Mouse (Mus musculus) neural tube, embryonic 12.5 days (tissue): Measurements from ENCODE around the gene Erich3. TPM values are rescaled to one million over a fixed set of nuclear protein-coding genes. Genes with fewer than 3 reads are reported as not detected.

Experiments
- ATAC-seq: fragments of 200-750 bp; cut with Nextera tagmentation; 2 replicates; pipeline ENCODE4 v1.8.0; 2017; ENCODE audit warnings: low read depth, mild to moderate bottlenecking, moderate TSS enrichment, moderate library complexity; ENCODE audit not compliant: low FRiP score
- H3K27ac ChIP-seq: fragments of 300-500 bp; sonication (generic); 2 replicates; pipeline ENCODE4 v1.5.1; 2016
- H3K27me3 ChIP-seq: fragments of 300-500 bp; sonication (generic); replicated peaks from 2 replicates; pipeline ENCODE4 v1.6.1; 2016; ENCODE audit warnings: mild to moderate bottlenecking
- H3K36me3 ChIP-seq: fragments of 300-500 bp; sonication (generic); 2 replicates; pipeline ENCODE4 v1.6.1; 2016; ENCODE audit warnings: mild to moderate bottlenecking
- H3K4me1 ChIP-seq: fragments of 300-500 bp; sonication (generic); 2 replicates; pipeline ENCODE4 v1.6.1; 2016
- H3K4me2 ChIP-seq: fragments of 300-500 bp; sonication (generic); replicated peaks from 2 replicates; pipeline ENCODE4 v1.6.1; 2016; ENCODE audit warnings: mild to moderate bottlenecking
- H3K4me3 ChIP-seq: fragments of 300-500 bp; sonication (generic); 2 replicates; pipeline ENCODE4 v1.5.1; 2016
- H3K9ac ChIP-seq: fragments of 300-500 bp; sonication (generic); 2 replicates; pipeline ENCODE4 v1.6.1; 2016; ENCODE audit warnings: mild to moderate bottlenecking
- H3K9me3 ChIP-seq: fragments of 300-500 bp; sonication (generic); 2 replicates; pipeline ENCODE4 v1.6.1; 2016; ENCODE audit warnings: mild to moderate bottlenecking
- WGBS: fragments of 180-500 bp; shearing (Covaris S2); methylation state at CpG from one replicate; pipeline ENCODE4 v1.1.7; 2016; 5-methylcytosine and 5-hydroxymethylcytosine counted together
- polyA plus RNA-seq: library from polyadenylated mRNA; unstranded; fragments of >200 nt; fragmentation: Nextera tagmentation; extraction: Ambion mirVana; gene quantifications from 2 replicates; pipeline ENCODE4 v1.2.1, GENCODE M21; 2016

Erich3 gene
- polyA plus RNA-seq, 1 experiment from 2014 or later = 1.4 TPM

- Histone ChIP-seq H3K9ac (no peak overlapping the region), H3K4me1 (0 out of 2 replicates have a peak, but pooled peaks cover 4% of the 10 kb centered on the region), H3K27me3 (no peaks in the 10 kb centered on the region), H3K4me3 (no peak overlapping the region), H3K9me3 (no peaks in the 10 kb centered on the region), H3K4me2 (0 out of 2 replicates have a peak overlapping the region, but pooled peaks have one; percentile 30), H3K36me3 (no peaks in the 10 kb centered on the region), H3K27ac (no peak overlapping the region)
- peak; percentile 82 for ATAC-seq
- 46% methylated on average over 24 of the region's 24 CpGs for WGBS
Measured at GRCm38 (mm10) chr3:154652581-154653420, 10.9 kb upstream of the Erich3 start.

- H3K27ac ChIP-seq = no peak overlapping the region
- peak; percentile 13; the same call in 1 of the 2 replicates for ATAC-seq
- no peaks in the 10 kb centered on the region for H3K9me3 ChIP-seq
- H3K4me2 ChIP-seq = no peak overlapping the region
- no peak overlapping the region for H3K9ac ChIP-seq
- no peak overlapping the region for H3K4me3 ChIP-seq
- H3K4me1 ChIP-seq = 0 out of 2 replicates have a peak, but pooled peaks cover 4% of the 10 kb centered on the region
- WGBS = 32% methylated on average over 5 of the region's 5 CpGs
- H3K36me3 ChIP-seq = no peaks in the 10 kb centered on the region
- H3K27me3 ChIP-seq = no peaks in the 10 kb centered on the region
Measured at GRCm38 (mm10) chr3:154653454-154653853, 10.2 kb upstream of the Erich3 start.

GRCm38 (mm10) chr3:154654284-154654683 lies 9.4 kb upstream of the Erich3 start:
- ATAC-seq = no peak
- 66% methylated on average over 6 of the region's 6 CpGs for WGBS
- Histone ChIP-seq H3K36me3 (no peaks in the 10 kb centered on the region), H3K4me3 (no peak overlapping the region), H3K4me2 (no peak overlapping the region), H3K27me3 (no peaks in the 10 kb centered on the region), H3K9ac (no peak overlapping the region), H3K9me3 (no peaks in the 10 kb centered on the region), H3K4me1 (0 out of 2 replicates have a peak, but pooled peaks cover 4% of the 10 kb centered on the region), H3K27ac (no peak overlapping the region)

GRCm38 (mm10) chr3:154654901-154655300 lies 8.8 kb upstream of the Erich3 start:
- no peaks in the 10 kb centered on the region for H3K36me3 ChIP-seq
- no peak overlapping the region for H3K4me3 ChIP-seq
- H3K4me1 ChIP-seq = 0 out of 2 replicates have a peak, but pooled peaks cover 4% of the 10 kb centered on the region
- H3K9me3 ChIP-seq = no peaks in the 10 kb centered on the region
- no peak overlapping the region for H3K4me2 ChIP-seq
- no peak overlapping the region for H3K9ac ChIP-seq
- ATAC-seq = no peak
- no peak overlapping the region for H3K27ac ChIP-seq
- WGBS = 82% methylated on average over 12 of the region's 12 CpGs
- no peaks in the 10 kb centered on the region for H3K27me3 ChIP-seq

GRCm38 (mm10) chr3:154655711-154656110 lies 7.9 kb upstream of the Erich3 start:
- Histone ChIP-seq H3K9me3 (no peaks in the 10 kb centered on the region), H3K27ac (no peak overlapping the region), H3K4me1 (0 out of 2 replicates have a peak, but pooled peaks cover 4% of the 10 kb centered on the region), H3K36me3 (no peaks in the 10 kb centered on the region), H3K9ac (no peak overlapping the region), H3K27me3 (no peaks in the 10 kb centered on the region), H3K4me2 (no peak overlapping the region), H3K4me3 (no peak overlapping the region)
- no peak for ATAC-seq
- WGBS = 89% methylated on average over 5 of the region's 5 CpGs

GRCm38 (mm10) chr3:154663976-154664581 lies 420 bp downstream of the Erich3 start:
- H3K9ac ChIP-seq = peak overlapping the region; percentile 52
- 3% methylated on average over 26 of the region's 27 CpGs for whole genome bisulfite sequencing
- H3K36me3 ChIP-seq = no peaks in the 10 kb centered on the region
- no peaks in the 10 kb centered on the region; the same call in 1 of the 2 replicates for H3K27me3 ChIP-seq
- H3K4me3 ChIP-seq = peak overlapping the region; percentile 42
- ATAC-seq = peak; percentile 86
- peak overlapping the region; percentile 74 for H3K4me2 ChIP-seq
- no peak overlapping the region; the same call in 1 of the 2 replicates for H3K27ac ChIP-seq
- no peaks in the 10 kb centered on the region for H3K9me3 ChIP-seq
- H3K4me1 ChIP-seq = peaks cover 14% of the 10 kb centered on the region; the same call in 1 of the 2 replicates

- WGBS = 34% methylated on average over 4 of the region's 4 CpGs
- Histone ChIP-seq H3K36me3 (no peaks in the 10 kb centered on the region), H3K4me3 (no peak overlapping the region; the same call in 1 of the 2 replicates), H3K27me3 (no peaks in the 10 kb centered on the region; the same call in 1 of the 2 replicates), H3K9ac (peak overlapping the region; percentile 52; the same call in 1 of the 2 replicates), H3K4me1 (peaks cover 14% of the 10 kb centered on the region; the same call in 1 of the 2 replicates), H3K27ac (no peak overlapping the region), H3K9me3 (no peaks in the 10 kb centered on the region), H3K4me2 (peak overlapping the region; percentile 74)
- no peak for ATAC-seq
Measured at GRCm38 (mm10) chr3:154664636-154665035, 977 bp downstream of the Erich3 start.

GRCm38 (mm10) chr3:154668485-154668884 lies 4.8 kb downstream of the Erich3 start:
- no peak overlapping the region for H3K4me2 ChIP-seq
- no peak overlapping the region for H3K9ac ChIP-seq
- ATAC-seq = no peak
- no peak overlapping the region for H3K27ac ChIP-seq
- no peaks in the 10 kb centered on the region; the same call in 1 of the 2 replicates for H3K27me3 ChIP-seq
- H3K4me1 ChIP-seq = peaks cover 14% of the 10 kb centered on the region; the same call in 1 of the 2 replicates
- 89% methylated on average over 3 of the region's 3 CpGs for WGBS
- no peaks in the 10 kb centered on the region for H3K36me3 ChIP-seq
- H3K9me3 ChIP-seq = no peaks in the 10 kb centered on the region
- no peak overlapping the region for H3K4me3 ChIP-seq

- 83% methylated on average over 6 of the region's 6 CpGs for WGBS
- no peaks in the 10 kb centered on the region; the same call in 1 of the 2 replicates for H3K27me3 ChIP-seq
- no peaks in the 10 kb centered on the region for H3K9me3 ChIP-seq
- no peak for ATAC-seq
- no peak overlapping the region for H3K9ac ChIP-seq
- H3K36me3 ChIP-seq = no peaks in the 10 kb centered on the region
- no peak overlapping the region for H3K4me2 ChIP-seq
- no peak overlapping the region for H3K27ac ChIP-seq
- no peak overlapping the region for H3K4me3 ChIP-seq
- H3K4me1 ChIP-seq = 0 out of 2 replicates have a peak, but pooled peaks cover 3% of the 10 kb centered on the region
Measured at GRCm38 (mm10) chr3:154670584-154670983, 6.9 kb downstream of the Erich3 start.

GRCm38 (mm10) chr3:154671013-154671412 lies 7.4 kb downstream of the Erich3 start:
- 79% methylated on average over 5 of the region's 5 CpGs for WGBS
- H3K27me3 ChIP-seq = no peaks in the 10 kb centered on the region; the same call in 1 of the 2 replicates
- no peaks in the 10 kb centered on the region for H3K36me3 ChIP-seq
- H3K4me1 ChIP-seq = 0 out of 2 replicates have a peak, but pooled peaks cover 3% of the 10 kb centered on the region
- no peaks in the 10 kb centered on the region for H3K9me3 ChIP-seq
- ATAC-seq = no peak
- no peak overlapping the region for H3K9ac ChIP-seq
- no peak overlapping the region for H3K4me3 ChIP-seq
- no peak overlapping the region for H3K4me2 ChIP-seq
- H3K27ac ChIP-seq = no peak overlapping the region

- H3K4me2 ChIP-seq = no peak overlapping the region
- H3K9ac ChIP-seq = no peak overlapping the region
- no peaks in the 10 kb centered on the region for H3K9me3 ChIP-seq
- no peaks in the 10 kb centered on the region for H3K27me3 ChIP-seq
- WGBS = 60% methylated on average over 8 of the region's 8 CpGs
- H3K4me1 ChIP-seq = 0 out of 2 replicates have a peak, but pooled peaks cover 3% of the 10 kb centered on the region
- ATAC-seq = peak; percentile 52; the same call in 1 of the 2 replicates
- no peak overlapping the region for H3K27ac ChIP-seq
- H3K4me3 ChIP-seq = no peak overlapping the region
- H3K36me3 ChIP-seq = no peaks in the 10 kb centered on the region
Measured at GRCm38 (mm10) chr3:154673326-154673725, 9.7 kb downstream of the Erich3 start.

- H3K9me3 ChIP-seq = no peaks in the 10 kb centered on the region
- no peak overlapping the region for H3K4me2 ChIP-seq
- no peak overlapping the region for H3K27ac ChIP-seq
- H3K4me3 ChIP-seq = no peak overlapping the region
- WGBS = 63% methylated on average over 2 of the region's 2 CpGs
- no peaks in the 10 kb centered on the region for H3K27me3 ChIP-seq
- H3K9ac ChIP-seq = no peak overlapping the region
- H3K4me1 ChIP-seq = no peaks in the 10 kb centered on the region
- H3K36me3 ChIP-seq = no peaks in the 10 kb centered on the region
- ATAC-seq = no peak
Measured at GRCm38 (mm10) chr3:154682570-154682969, 18.9 kb downstream of the Erich3 start.
